Mouse (Mus musculus) liver, embryonic 16.5 days (tissue): ENCODE measurements around the gene Myof. TPM values are rescaled to one million over a fixed set of nuclear protein-coding genes. Genes with fewer than 3 reads are reported as not detected.

Source experiments
- ATAC-seq: fragments of 200-750 bp; cut with Nextera tagmentation; 2 replicates; pipeline ENCODE4 v1.8.0; 2017; ENCODE audit warnings: low read depth, mild to moderate bottlenecking, moderate number of reproducible peaks, moderate library complexity
- H3K27ac ChIP-seq: fragments of 300-500 bp; sonication (generic); 2 replicates; pipeline ENCODE4 v1.5.1; 2014; ENCODE audit warnings: mild to moderate bottlenecking, low read length
- H3K27me3 ChIP-seq: fragments of 300-500 bp; sonication (generic); 2 replicates; pipeline ENCODE4 v1.6.1; 2014; ENCODE audit warnings: low read depth, low read length, mixed read lengths; ENCODE audit not compliant: control insufficient read depth, insufficient read depth
- H3K36me3 ChIP-seq: fragments of 300-500 bp; sonication (generic); 2 replicates; pipeline ENCODE4 v1.6.1; 2014; ENCODE audit warnings: mild to moderate bottlenecking; ENCODE audit not compliant: control insufficient read depth, insufficient read depth
- H3K4me1 ChIP-seq: fragments of 300-500 bp; sonication (generic); 2 replicates; pipeline ENCODE4 v1.6.1; 2014; ENCODE audit warnings: low read depth, low read length, mixed read lengths; ENCODE audit not compliant: control insufficient read depth
- H3K4me2 ChIP-seq: fragments of 300-500 bp; sonication (generic); 2 replicates; pipeline ENCODE4 v1.6.1; 2014; ENCODE audit warnings: low read depth, low read length, mixed read lengths
- H3K4me3 ChIP-seq: fragments of 300-500 bp; sonication (generic); 2 replicates; pipeline ENCODE4 v1.5.1; 2014; ENCODE audit warnings: low read depth, mild to moderate bottlenecking, low read length
- H3K9ac ChIP-seq: fragments of 300-500 bp; sonication (generic); 2 replicates; pipeline ENCODE4 v1.6.1; 2014; ENCODE audit warnings: low read depth, low read length
- H3K9me3 ChIP-seq: fragments of 300-500 bp; sonication (generic); replicated peaks from 2 replicates; pipeline ENCODE4 v1.6.1; 2016; ENCODE audit warnings: low read length; ENCODE audit not compliant: control insufficient read depth
- WGBS: fragments of 180-500 bp; shearing (Covaris S2); extraction: QIAGEN DNeasy Blood & Tissue Kit; methylation state at CpG from one replicate; pipeline ENCODE4 v1.1.7; 2014; ENCODE audit not compliant: insufficient replicate concordance; 5-methylcytosine and 5-hydroxymethylcytosine counted together
- polyA plus RNA-seq: library from polyadenylated mRNA; unstranded; fragments of >200 nt; fragmentation: Nextera tagmentation; extraction: Ambion mirVana; gene quantifications from 2 replicates; pipeline ENCODE4 v1.2.1, GENCODE M21; 2015

Myof gene
- polyA plus RNA-seq, 1 experiment from 2014 or later, result 1.9 TPM

GRCm38 (mm10) chr19:38032993-38033734 lies 10.2 kb downstream of the Myof start:
- WGBS, result 56% methylated on average over 15 of the region's 15 CpGs
- H3K4me2 ChIP-seq, result no peak overlapping the region
- peaks cover 3% of the 10 kb centered on the region for H3K4me1 ChIP-seq
- ATAC-seq, result no peak
- H3K4me3 ChIP-seq, result no peak overlapping the region
- H3K9ac ChIP-seq, result no peak overlapping the region
- no peaks in the 10 kb centered on the region for H3K36me3 ChIP-seq
- H3K9me3 ChIP-seq, result no peaks in the 10 kb centered on the region
- peaks cover 2% of the 10 kb centered on the region; the same call in 1 of the 2 replicates for H3K27me3 ChIP-seq
- no peak overlapping the region for H3K27ac ChIP-seq

GRCm38 (mm10) chr19:38031144-38031543 lies 12.2 kb downstream of the Myof start:
- no peak overlapping the region for H3K4me2 ChIP-seq
- WGBS, result 24% methylated on average over 9 of the region's 9 CpGs
- H3K36me3 ChIP-seq, result no peaks in the 10 kb centered on the region
- no peak overlapping the region for H3K4me3 ChIP-seq
- H3K4me1 ChIP-seq, result peaks cover 6% of the 10 kb centered on the region
- no peak for ATAC-seq
- peaks cover 2% of the 10 kb centered on the region; the same call in 1 of the 2 replicates for H3K27me3 ChIP-seq
- no peak overlapping the region for H3K27ac ChIP-seq
- H3K9ac ChIP-seq, result no peak overlapping the region
- H3K9me3 ChIP-seq, result no peaks in the 10 kb centered on the region

- no peak for ATAC-seq
- WGBS, result 0% methylated on average over 14 of the region's 23 CpGs
- no peaks in the 10 kb centered on the region for H3K36me3 ChIP-seq
These were observed 12.7 kb downstream of the Myof start for GRCm38 (mm10) chr19:38030673-38031137.

GRCm38 (mm10) chr19:38029871-38030270 lies 13.5 kb downstream of the Myof start:
- WGBS, result 70% methylated on average over 2 of the region's 3 CpGs
- H3K4me2 ChIP-seq, result no peak overlapping the region
- H3K4me1 ChIP-seq, result peaks cover 9% of the 10 kb centered on the region
- H3K9ac ChIP-seq, result no peak overlapping the region
- ATAC-seq, result no peak
- no peak overlapping the region for H3K27ac ChIP-seq
- peaks cover 2% of the 10 kb centered on the region; the same call in 1 of the 2 replicates for H3K27me3 ChIP-seq
- H3K9me3 ChIP-seq, result no peaks in the 10 kb centered on the region
- H3K36me3 ChIP-seq, result no peaks in the 10 kb centered on the region
- no peak overlapping the region for H3K4me3 ChIP-seq

More at GRCm38 (mm10) chr19:38030673-38031137, 12.7 kb downstream of the Myof start:
- no peak overlapping the region for H3K4me3 ChIP-seq
- no peaks in the 10 kb centered on the region for H3K9me3 ChIP-seq
- H3K4me1 ChIP-seq, result peaks cover 9% of the 10 kb centered on the region
- H3K27ac ChIP-seq, result no peak overlapping the region
- H3K27me3 ChIP-seq, result peaks cover 2% of the 10 kb centered on the region; the same call in 1 of the 2 replicates
- H3K4me2 ChIP-seq, result peak overlapping the region; percentile 12; the same call in 1 of the 2 replicates
- H3K9ac ChIP-seq, result no peak overlapping the region

- WGBS, result 64% methylated on average over 3 of the region's 3 CpGs
- no peak overlapping the region for H3K4me2 ChIP-seq
- H3K9ac ChIP-seq, result no peak overlapping the region
- no peak for ATAC-seq
- H3K36me3 ChIP-seq, result no peaks in the 10 kb centered on the region
- H3K4me1 ChIP-seq, result peaks cover 9% of the 10 kb centered on the region
- no peak overlapping the region for H3K4me3 ChIP-seq
- peaks cover 2% of the 10 kb centered on the region; the same call in 1 of the 2 replicates for H3K27me3 ChIP-seq
- H3K9me3 ChIP-seq, result no peaks in the 10 kb centered on the region
- H3K27ac ChIP-seq, result no peak overlapping the region
These were observed 14.1 kb downstream of the Myof start for GRCm38 (mm10) chr19:38029292-38029691.

GRCm38 (mm10) chr19:38027881-38028521 lies 15.4 kb downstream of the Myof start:
- H3K4me1 ChIP-seq, result peaks cover 9% of the 10 kb centered on the region
- no peaks in the 10 kb centered on the region for H3K36me3 ChIP-seq
- peak; percentile 84 for ATAC-seq
- WGBS, result 43% methylated on average over 10 of the region's 10 CpGs
- no peaks in the 10 kb centered on the region for H3K9me3 ChIP-seq
- no peak overlapping the region for H3K4me3 ChIP-seq
- peaks cover 2% of the 10 kb centered on the region; the same call in 1 of the 2 replicates for H3K27me3 ChIP-seq
- no peak overlapping the region for H3K4me2 ChIP-seq
- H3K27ac ChIP-seq, result peak overlapping the region; percentile 78
- no peak overlapping the region for H3K9ac ChIP-seq

- 61% methylated on average over 6 of the region's 6 CpGs for WGBS
- Histone ChIP-seq H3K4me3 (no peak overlapping the region), H3K27ac (peak overlapping the region; percentile 67), H3K9me3 (no peaks in the 10 kb centered on the region), H3K27me3 (peaks cover 2% of the 10 kb centered on the region; the same call in 1 of the 2 replicates), H3K36me3 (no peaks in the 10 kb centered on the region), H3K9ac (no peak overlapping the region), H3K4me2 (no peak overlapping the region), H3K4me1 (peaks cover 9% of the 10 kb centered on the region)
- ATAC-seq, result no peak
These were observed 16.0 kb downstream of the Myof start for GRCm38 (mm10) chr19:38027389-38027788.

GRCm38 (mm10) chr19:38026211-38026624 lies 17.2 kb downstream of the Myof start:
- no peak overlapping the region for H3K4me2 ChIP-seq
- no peak overlapping the region for H3K27ac ChIP-seq
- no peaks in the 10 kb centered on the region for H3K36me3 ChIP-seq
- H3K27me3 ChIP-seq, result peaks cover under 1% of the 10 kb centered on the region; the same call in 1 of the 2 replicates
- peaks cover 9% of the 10 kb centered on the region for H3K4me1 ChIP-seq
- no peak overlapping the region for H3K4me3 ChIP-seq
- no peak overlapping the region for H3K9ac ChIP-seq
- WGBS, result 46% methylated on average over 8 of the region's 8 CpGs
- no peaks in the 10 kb centered on the region for H3K9me3 ChIP-seq
- ATAC-seq, result no peak
